Mouse (Mus musculus) left cerebral cortex, adult 2 months (tissue): ENCODE results near the gene Mob4. TPM values are rescaled to one million over a fixed set of nuclear protein-coding genes. Genes with fewer than 3 reads are reported as not detected.

ENCODE experiments used
- DNase-seq, 2 experiments: peaks; one replicate each; pipeline ENCODE4 v3.0.0; 2021 to 2022; ENCODE audit warnings: low spot score in 2 of 2, mixed read lengths in 1 of 2; ENCODE audit errors: extremely low spot score in 1 of 2
- H3K27ac ChIP-seq: fragments of 200-600 bp; 2 replicates; pipeline ENCODE4 v1.8.1; 2022
- H3K4me3 ChIP-seq: fragments of 200-600 bp; 2 replicates; pipeline ENCODE4 v1.8.1; 2022
- CTCF ChIP-seq: fragments of 200-600 bp; IDR thresholded peaks from 2 replicates; pipeline ENCODE4 v1.8.1; 2022; ENCODE audit warnings: antibody characterized with exemption, mild to moderate bottlenecking, moderate library complexity
- intact Hi-C: fragments of 180-260 bp; cut with DNase I; formaldehyde crosslinking; loops from one replicate; pipeline ENCODE4 v1.15.1; 2025
- long read RNA-seq, 2 experiments: library from polyadenylated mRNA; stranded (forward); transcript quantifications; one replicate each; pipeline ENCODE4 v2.0.0; 2021; ENCODE audit warnings: borderline mapping rate in 2 of 2
- total RNA-seq, 2 experiments: library from RNA; stranded (reverse); gene quantifications; 2 replicates each; pipeline ENCODE4 v1.2.3; 2021

Gene Mob4
- 10 to 100 TPM; 50.2 to 50.3 TPM for total RNA-seq
- long read RNA-seq, experiment 1, transcript Mob4-205 (8 exons, 2,840 nt): major isoform, 70 of 75 reads
- long read RNA-seq, experiment 1, partial matches to known transcripts: 2 of 75 reads
- long read RNA-seq, experiment 1, other reads (novel, unspliced or antisense): 2 of 75 reads
- long read RNA-seq, experiment 2, transcript Mob4-205 (8 exons, 2,840 nt): major isoform, 53 of 55 reads
- long read RNA-seq, experiment 2, partial matches to known transcripts: 0 of 55 reads
- long read RNA-seq, experiment 2, other reads (novel, unspliced or antisense): 2 of 55 reads

GRCm38 (mm10) chr1:55130943-55131401, at the start of gene Mob4:
TSS of gene Mob4 (plus strand) at chr1:55131231.
- DNase-seq: peak; percentile 94 to 95
- no peak for TF ChIP-seq CTCF
- intact Hi-C loops: loop anchor here (1.0 to 2.0 kb wide), 5 partner anchors 28 to 106 kb away; partner anchors contain the start of genes Coq10b, Hspd1, Hspe1 and Mars2
- Histone ChIP-seq H3K4me3 (peak within 1 kb of the TSS; percentile 78), H3K27ac (peak within 1 kb of the TSS; percentile 98)

- Histone ChIP-seq H3K4me3 (no peak overlapping the region), H3K27ac (no peak overlapping the region)
- TF ChIP-seq CTCF: peak; percentile 44
- no peak for DNase-seq
- intact Hi-C loops: loop anchor here (10.0 kb wide), 1 partner anchor 303 kb away; no protein-coding TSS in a partner anchor
Measured at GRCm38 (mm10) chr1:55082106-55082505, 48.9 kb upstream of the Mob4 start.

- H3K27ac ChIP-seq: no peak overlapping the region
- no peak for DNase-seq
- intact Hi-C loops: loop anchor here (2.0 to 10.0 kb wide), 3 partner anchors 33 to 299 kb away; partner anchors contain the start of genes Coq10b and Sf3b1
- H3K4me3 ChIP-seq: peak overlapping the region; percentile 63; the same call in 1 of the 2 replicates
- TF ChIP-seq CTCF: peak; percentile 6
Measured at GRCm38 (mm10) chr1:55085781-55086366, 45.2 kb upstream of the Mob4 start.

GRCm38 (mm10) chr1:55086868-55087400, 44.1 kb upstream of the Mob4 start:
- no peak for TF ChIP-seq CTCF
- Histone ChIP-seq H3K27ac (peak overlapping the region; percentile 95), H3K4me3 (peak overlapping the region; percentile 63)
- intact Hi-C loops: loop anchor here (2.0 to 10.0 kb wide), 3 partner anchors 34 to 298 kb away; partner anchors contain the start of genes Coq10b and Sf3b1
- peak in 1 of 2 experiments; percentile 14 for DNase-seq

GRCm38 (mm10) chr1:55087401-55087904, 43.6 kb upstream of the Mob4 start:
- peak overlapping the region; percentile 63 for H3K4me3 ChIP-seq
- TF ChIP-seq CTCF: no peak
- peak overlapping the region; percentile 95 for H3K27ac ChIP-seq
- DNase-seq: no peak
- intact Hi-C loops: loop anchor here (2.0 to 10.0 kb wide), 3 partner anchors 35 to 297 kb away; partner anchors contain the start of genes Coq10b and Sf3b1

GRCm38 (mm10) chr1:55087932-55088610, 43.0 kb upstream of the Mob4 start, which contains the start of the genes Hspe1 and Hspd1:
TSS of gene Hspe1 (plus strand) at chr1:55088132.
TSS of gene Hspd1 (minus strand) at chr1:55088243.
- DNase-seq: peak; percentile 98 to 99
- peak within 1 kb of the TSS; percentile 63 for H3K4me3 ChIP-seq
- intact Hi-C loops: loop anchor here (1.0 to 10.0 kb wide), 4 partner anchors 35 to 297 kb away; partner anchors contain the start of genes Coq10b, Mob4 and Sf3b1
- TF ChIP-seq CTCF: no peak
- peak within 1 kb of the TSS; percentile 95 for H3K27ac ChIP-seq

GRCm38 (mm10) chr1:55088611-55089497, 42.2 kb upstream of the Mob4 start:
- Histone ChIP-seq H3K27ac (peak overlapping the region; percentile 95), H3K4me3 (peak overlapping the region; percentile 63)
- no peak for TF ChIP-seq CTCF
- intact Hi-C loops: loop anchor here (1.0 to 10.0 kb wide), 2 partner anchors 42 to 296 kb away; partner anchors contain the start of gene Mob4
- no peak for DNase-seq

GRCm38 (mm10) chr1:55089498-55090064, 41.5 kb upstream of the Mob4 start:
- Histone ChIP-seq H3K4me3 (no peak overlapping the region), H3K27ac (no peak overlapping the region)
- intact Hi-C loops: loop anchor here (10.0 kb wide), 1 partner anchor 295 kb away; no protein-coding TSS in a partner anchor
- TF ChIP-seq CTCF: no peak
- no peak for DNase-seq

- no peak for TF ChIP-seq CTCF
- intact Hi-C loops: no loop called here
- Histone ChIP-seq H3K4me3 (no peak overlapping the region), H3K27ac (no peak overlapping the region)
- DNase-seq: no peak
Measured at GRCm38 (mm10) chr1:55092056-55092455, 39.0 kb upstream of the Mob4 start.

- Histone ChIP-seq H3K27ac (no peak overlapping the region), H3K4me3 (no peak overlapping the region)
- intact Hi-C loops: no loop called here
- DNase-seq: no peak
- no peak for TF ChIP-seq CTCF
Measured at GRCm38 (mm10) chr1:55092469-55092868, 38.6 kb upstream of the Mob4 start.
